Mouse (Mus musculus) thymus, adult 2 months (tissue): ENCODE results near the gene Ano4. TPM values are rescaled to one million over a fixed set of nuclear protein-coding genes. Genes with fewer than 3 reads are reported as not detected.

Source experiments
- DNase-seq: peaks from one replicate; pipeline ENCODE4 v3.0.0; 2021
- H3K27ac ChIP-seq: fragments of 200-500 bp; 2 replicates; pipeline ENCODE4 v1.5.1; 2012; ENCODE audit warnings: low read length, control low read depth; ENCODE audit not compliant: control insufficient read depth, insufficient read depth
- H3K27me3 ChIP-seq: fragments of 200-500 bp; 2 replicates; pipeline ENCODE4 v1.6.1; 2012; ENCODE audit warnings: mild to moderate bottlenecking, low read length, moderate library complexity, mixed read lengths; ENCODE audit not compliant: control insufficient read depth, insufficient read depth
- H3K36me3 ChIP-seq: fragments of 200-500 bp; 2 replicates; pipeline ENCODE4 v1.6.1; 2012; ENCODE audit warnings: mild to moderate bottlenecking, low read length, moderate library complexity; ENCODE audit not compliant: control insufficient read depth, insufficient read depth
- H3K4me1 ChIP-seq: fragments of 200-500 bp; replicated peaks from 2 replicates; pipeline ENCODE4 v1.6.1; 2012; ENCODE audit warnings: low read length; ENCODE audit not compliant: control insufficient read depth, insufficient read depth
- H3K4me3 ChIP-seq: fragments of 200-500 bp; 2 replicates; pipeline ENCODE4 v1.5.1; 2012; ENCODE audit warnings: mild to moderate bottlenecking, low read length, control low read depth, moderate library complexity; ENCODE audit not compliant: control insufficient read depth, insufficient read depth
- CTCF ChIP-seq: fragments of 200-500 bp; IDR thresholded peaks from 2 replicates; pipeline ENCODE4 v1.5.1; 2012; ENCODE audit warnings: mild to moderate bottlenecking, control low read depth, low read length, moderate library complexity, borderline replicate concordance; ENCODE audit not compliant: control insufficient read depth, poor library complexity, insufficient read depth; ENCODE audit errors: extremely low read depth
- POLR2A ChIP-seq: fragments of 200-500 bp; IDR thresholded peaks from 2 replicates; pipeline ENCODE4 v1.6.1; 2012; ENCODE audit warnings: mild to moderate bottlenecking, low read length, control low read depth, moderate library complexity; ENCODE audit not compliant: control insufficient read depth, poor library complexity, insufficient read depth; ENCODE audit errors: extremely low read depth
- WGBS: fragments of 180-500 bp; shearing (Covaris S2); methylation state at CpG from one replicate; pipeline ENCODE4 v1.1.7; 2018; 5-methylcytosine and 5-hydroxymethylcytosine counted together
- polyA plus RNA-seq: library from polyadenylated mRNA; depleted of rRNA; stranded (reverse); fragments of >200 nt; gene quantifications from 2 replicates; pipeline ENCODE4 v1.2.3, GENCODE M21; 2012

Gene Ano4
- polyA plus RNA-seq, 1 experiment, result 0.35 TPM

GRCm38 (mm10) chr10:89224524-89224923, 120.0 kb downstream of the Ano4 start:
- Histone ChIP-seq H3K4me1 (no peaks in the 10 kb centered on the region), H3K36me3 (no peaks in the 10 kb centered on the region), H3K27ac (no peak overlapping the region), H3K4me3 (no peak overlapping the region), H3K27me3 (no peaks in the 10 kb centered on the region)
- TF ChIP-seq POLR2A (no peak), CTCF (no peak)
- 39% methylated on average over 7 of the region's 7 CpGs for WGBS
- DNase-seq, result no peak

- no peak overlapping the region for H3K27ac ChIP-seq
- 82% methylated on average over 6 of the region's 6 CpGs for WGBS
- H3K27me3 ChIP-seq, result no peaks in the 10 kb centered on the region
- no peak for DNase-seq
- TF ChIP-seq POLR2A, result no peak
- no peak for TF ChIP-seq CTCF
- no peaks in the 10 kb centered on the region for H3K36me3 ChIP-seq
- no peak overlapping the region for H3K4me3 ChIP-seq
- no peaks in the 10 kb centered on the region for H3K4me1 ChIP-seq
Observed at GRCm38 (mm10) chr10:89222284-89222989, 122.1 kb downstream of the Ano4 start.

GRCm38 (mm10) chr10:89216078-89216477, 128.5 kb downstream of the Ano4 start:
- Histone ChIP-seq H3K4me3 (no peak overlapping the region), H3K27ac (no peak overlapping the region), H3K27me3 (no peaks in the 10 kb centered on the region), H3K4me1 (no peaks in the 10 kb centered on the region), H3K36me3 (no peaks in the 10 kb centered on the region)
- 84% methylated on average over 6 of the region's 6 CpGs for WGBS
- DNase-seq, result no peak
- TF ChIP-seq POLR2A (no peak), CTCF (no peak)

- Histone ChIP-seq H3K36me3 (no peaks in the 10 kb centered on the region), H3K4me1 (no peaks in the 10 kb centered on the region), H3K27ac (no peak overlapping the region), H3K27me3 (no peaks in the 10 kb centered on the region), H3K4me3 (no peak overlapping the region)
- no peak for DNase-seq
- no peak for TF ChIP-seq POLR2A
- TF ChIP-seq CTCF, result no peak
- 42% methylated on average over 2 of the region's 2 CpGs for WGBS
Observed at GRCm38 (mm10) chr10:89205858-89206257, 138.7 kb downstream of the Ano4 start.

GRCm38 (mm10) chr10:89196444-89196843, 148.1 kb downstream of the Ano4 start:
- Histone ChIP-seq H3K4me1 (no peaks in the 10 kb centered on the region), H3K27ac (no peak overlapping the region), H3K36me3 (no peaks in the 10 kb centered on the region), H3K27me3 (no peaks in the 10 kb centered on the region), H3K4me3 (no peak overlapping the region)
- WGBS, result 91% methylated on average over 10 of the region's 10 CpGs
- DNase-seq, result no peak
- TF ChIP-seq POLR2A (no peak), CTCF (no peak)

- no peak for DNase-seq
- TF ChIP-seq POLR2A (no peak), CTCF (no peak)
- H3K4me1 ChIP-seq, result no peaks in the 10 kb centered on the region
- no peaks in the 10 kb centered on the region for H3K36me3 ChIP-seq
- no peak overlapping the region for H3K27ac ChIP-seq
- H3K4me3 ChIP-seq, result no peak overlapping the region
- H3K27me3 ChIP-seq, result no peaks in the 10 kb centered on the region
- WGBS, result 87% methylated on average over 3 of the region's 3 CpGs
Observed at GRCm38 (mm10) chr10:89195068-89195467, 149.5 kb downstream of the Ano4 start.
